Mouse (Mus musculus) bone marrow macrophage, adult 2 months (primary cell): ENCODE measurements around the gene Twistnb.

Experiments used
- CTCF ChIP-seq: IDR thresholded peaks from 2 replicates; pipeline ENCODE4 v1.5.1; 2012; ENCODE audit warnings: low read depth, mild to moderate bottlenecking, low read length, moderate library complexity
- POLR2A ChIP-seq: IDR thresholded peaks from 2 replicates; pipeline ENCODE4 v1.6.1; 2012; ENCODE audit warnings: mild to moderate bottlenecking, low read depth, low read length, borderline replicate concordance

DNA sequence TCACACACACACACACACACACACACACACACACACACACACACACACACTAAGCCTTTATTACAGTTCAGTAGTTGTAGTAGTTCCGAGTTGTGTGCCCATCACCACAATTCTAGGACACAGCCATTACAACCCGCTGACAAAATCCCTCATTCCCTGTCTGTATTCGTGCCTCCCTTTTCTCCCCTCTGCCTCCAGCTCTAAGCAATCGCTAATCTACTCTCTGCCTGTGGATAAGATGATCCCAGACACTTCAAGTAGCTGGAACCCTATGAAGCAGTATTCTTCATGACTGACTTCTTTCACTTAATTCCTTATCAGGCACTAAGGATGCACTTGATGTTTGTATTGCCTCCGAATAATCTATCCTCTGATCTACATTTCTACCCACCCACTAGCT, 24.4 kb upstream of the Twistnb start:
- TF ChIP-seq CTCF = no peak
- no peak for TF ChIP-seq POLR2A
